Mouse (Mus musculus): ENCODE data around the gene Gm10778. TPM values are rescaled to one million over a fixed set of nuclear protein-coding genes. Genes with fewer than 3 reads are reported as not detected.
A peak's percentile ranks its signal among the peaks of the same experiment; 100 is the strongest.
"Not testable (repeated sequence)": the region's sequence is repeated elsewhere in the genome, so short reads cannot be mapped to it uniquely, and the experiment has no call there.

Gm10778 gene
- polyA plus RNA-seq, 1 experiment from 2014 or later, result 8.2 TPM

- Histone ChIP-seq H3K9me3 (ENCODE audit: control insufficient read depth, low read length) (peaks cover 3% of the 10 kb centered on the region; the same call in 1 of the 2 replicates), H3K36me3 (ENCODE audit: control insufficient read depth, insufficient read depth, low read length) (no peaks in the 10 kb centered on the region), H3K27me3 (ENCODE audit: control insufficient read depth, insufficient read depth, low read length) (no peaks in the 10 kb centered on the region), H3K27ac (replicated peaks; ENCODE audit: low read depth, low read length) (no peak overlapping the region), H3K4me2 (ENCODE audit: low read length) (no peak overlapping the region), H3K9ac (replicated peaks; ENCODE audit: low read length) (no peak overlapping the region), H3K4me1 (ENCODE audit: control insufficient read depth, insufficient read depth, low read length) (peaks cover 25% of the 10 kb centered on the region), H3K4me3 (replicated peaks; ENCODE audit: low read depth, low read length) (no peak overlapping the region)
- no peak for ATAC-seq (ENCODE audit: low FRiP score, low TSS enrichment)
- no peak for DNase-seq
- 86% methylated on average over 7 of the region's 7 CpGs for WGBS
Measured at GRCm38 (mm10) chr10:81646015-81646555, 2.8 kb upstream of the Gm10778 start.

- H3K36me3 ChIP-seq (ENCODE audit: control insufficient read depth, insufficient read depth, low read length), result peaks cover 10% of the 10 kb centered on the region; the same call in 1 of the 2 replicates
- peaks cover 54% of the 10 kb centered on the region for H3K9me3 ChIP-seq (ENCODE audit: control insufficient read depth, low read length)
- no peak for DNase-seq
Measured at GRCm38 (mm10) chr10:81655178-81655577, 6.3 kb downstream of the Gm10778 start.

GRCm38 (mm10) chr10:81656174-81656573 is 7.3 kb downstream of the Gm10778 start:
- DNase-seq, result no peak
- Histone ChIP-seq H3K4me3 (replicated peaks; ENCODE audit: low read depth, low read length) (no peak overlapping the region), H3K4me2 (ENCODE audit: low read length) (no peak overlapping the region), H3K36me3 (ENCODE audit: control insufficient read depth, insufficient read depth, low read length) (peaks cover 10% of the 10 kb centered on the region; the same call in 1 of the 2 replicates), H3K9me3 (ENCODE audit: control insufficient read depth, low read length) (peaks cover 55% of the 10 kb centered on the region), H3K4me1 (ENCODE audit: control insufficient read depth, insufficient read depth, low read length) (no peaks in the 10 kb centered on the region), H3K9ac (replicated peaks; ENCODE audit: low read length) (no peak overlapping the region), H3K27ac (replicated peaks; ENCODE audit: low read depth, low read length) (no peak overlapping the region), H3K27me3 (ENCODE audit: control insufficient read depth, insufficient read depth, low read length) (no peaks in the 10 kb centered on the region)
- WGBS, result 97% methylated on average over 2 of the region's 2 CpGs
- no peak for ATAC-seq (ENCODE audit: low FRiP score, low TSS enrichment)

More at GRCm38 (mm10) chr10:81655178-81655577, 6.3 kb downstream of the Gm10778 start:
- no peak overlapping the region for H3K4me3 ChIP-seq (replicated peaks; ENCODE audit: low read depth, low read length)
- WGBS, result 96% methylated on average over 10 of the region's 10 CpGs
- ATAC-seq (ENCODE audit: low FRiP score, low TSS enrichment), result no peak
- no peak overlapping the region for H3K4me2 ChIP-seq (ENCODE audit: low read length)
- H3K27me3 ChIP-seq (ENCODE audit: control insufficient read depth, insufficient read depth, low read length), result no peaks in the 10 kb centered on the region
- H3K9ac ChIP-seq (replicated peaks; ENCODE audit: low read length), result no peak overlapping the region
- no peak overlapping the region for H3K27ac ChIP-seq (replicated peaks; ENCODE audit: low read depth, low read length)
- peaks cover 2% of the 10 kb centered on the region; the same call in 1 of the 2 replicates for H3K4me1 ChIP-seq (ENCODE audit: control insufficient read depth, insufficient read depth, low read length)

DNA sequence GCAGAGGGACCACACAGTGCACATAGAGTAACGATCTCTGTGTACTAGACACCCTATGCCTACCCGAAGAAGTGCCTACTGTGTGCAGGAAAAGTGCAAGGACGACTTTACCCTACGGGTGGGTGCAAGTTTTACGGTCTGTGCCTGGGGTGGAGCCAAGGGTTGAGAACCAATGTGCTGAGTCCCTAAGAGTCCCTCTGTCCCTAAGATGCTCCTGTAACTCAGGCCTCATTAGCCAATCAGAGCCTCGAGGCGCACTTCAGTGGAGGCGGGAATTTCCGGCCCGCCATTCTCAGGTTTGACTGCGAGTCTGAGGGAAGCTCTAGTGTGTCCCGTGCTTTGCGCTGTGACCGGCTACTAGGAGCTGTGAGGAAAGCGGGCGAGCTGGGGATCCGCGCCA is 38.3 kb downstream of the Gm10778 start:
- H3K4me3 ChIP-seq (replicated peaks; ENCODE audit: low read depth, low read length); H3K4me2 ChIP-seq (ENCODE audit: low read length); H3K27ac ChIP-seq (replicated peaks; ENCODE audit: low read depth, low read length); DNase-seq; H3K9me3 ChIP-seq (ENCODE audit: control insufficient read depth, low read length); H3K36me3 ChIP-seq (ENCODE audit: control insufficient read depth, insufficient read depth, low read length); H3K4me1 ChIP-seq (ENCODE audit: control insufficient read depth, insufficient read depth, low read length); ATAC-seq (ENCODE audit: low FRiP score, low TSS enrichment); H3K9ac ChIP-seq (replicated peaks; ENCODE audit: low read length); H3K27me3 ChIP-seq (ENCODE audit: control insufficient read depth, insufficient read depth, low read length): not testable (repeated sequence)
- WGBS, result no CpG with 5 or more reads among the region's 18 CpGs

- no CpG with 5 or more reads among the region's 46 CpGs for WGBS
- H3K4me3 ChIP-seq (replicated peaks; ENCODE audit: low read depth, low read length); H3K4me1 ChIP-seq (ENCODE audit: control insufficient read depth, insufficient read depth, low read length); H3K4me2 ChIP-seq (ENCODE audit: low read length); H3K27ac ChIP-seq (replicated peaks; ENCODE audit: low read depth, low read length); H3K9ac ChIP-seq (replicated peaks; ENCODE audit: low read length); H3K27me3 ChIP-seq (ENCODE audit: control insufficient read depth, insufficient read depth, low read length); DNase-seq; H3K36me3 ChIP-seq (ENCODE audit: control insufficient read depth, insufficient read depth, low read length); H3K9me3 ChIP-seq (ENCODE audit: control insufficient read depth, low read length): not testable (repeated sequence)
- ATAC-seq (ENCODE audit: low FRiP score, low TSS enrichment), result peak; percentile 100
Measured at GRCm38 (mm10) chr10:81704531-81705301, 55.9 kb downstream of the Gm10778 start, which contains the start of gene Zfp433. Zfp433 (plus strand) TSS chr10:81704825.

Other genes with a start within 250 kb of the Gm10778 start
- 11.2 and 13.7 TPM in 2 replicates for gene Nfic, start 193.4 kb upstream of the Gm10778 start, polyA plus RNA-seq (2014; fragmentation: Nextera tagmentation; extraction: Ambion mirVana)
- 61.3 and 117 TPM in 2 replicates for gene Celf5, start 166.3 kb upstream of the Gm10778 start, polyA plus RNA-seq (2014; fragmentation: Nextera tagmentation; extraction: Ambion mirVana)
- gene Ncln, start 152.7 kb upstream of the Gm10778 start, polyA plus RNA-seq (2014; fragmentation: Nextera tagmentation; extraction: Ambion mirVana), result 51.6 and 51.8 TPM in 2 replicates
- gene S1pr4, start 148.9 kb upstream of the Gm10778 start, polyA plus RNA-seq (2014; fragmentation: Nextera tagmentation; extraction: Ambion mirVana), result 0.34 and 0.47 TPM in 2 replicates
- gene Gna15, start 124.8 kb upstream of the Gm10778 start, polyA plus RNA-seq (2014; fragmentation: Nextera tagmentation; extraction: Ambion mirVana), result 0.69 and 0.88 TPM in 2 replicates
- gene Gna11, start 103.9 kb upstream of the Gm10778 start, polyA plus RNA-seq (2014; fragmentation: Nextera tagmentation; extraction: Ambion mirVana), result 86.7 and 102 TPM in 2 replicates
- 485 and 707 TPM in 2 replicates for gene Aes, start 89.6 kb upstream of the Gm10778 start, polyA plus RNA-seq (2014; fragmentation: Nextera tagmentation; extraction: Ambion mirVana)
- 20.4 and 25.7 TPM in 2 replicates for gene Tle2, start 74.5 kb upstream of the Gm10778 start, polyA plus RNA-seq (2014; fragmentation: Nextera tagmentation; extraction: Ambion mirVana)
- 3.2 and 3.5 TPM in 2 replicates for gene Tle6, start 48.0 kb upstream of the Gm10778 start, polyA plus RNA-seq (2014; fragmentation: Nextera tagmentation; extraction: Ambion mirVana)
- gene BC025920, start 42.8 kb upstream of the Gm10778 start, polyA plus RNA-seq (2014; fragmentation: Nextera tagmentation; extraction: Ambion mirVana), result 0.74 and 1.1 TPM in 2 replicates
- 47.7 and 58.1 TPM in 2 replicates for gene Sirt6, start 21.3 kb upstream of the Gm10778 start, polyA plus RNA-seq (2014; fragmentation: Nextera tagmentation; extraction: Ambion mirVana)
- 8.9 and 16.8 TPM in 2 replicates for gene Ankrd24, start 20.5 kb upstream of the Gm10778 start, polyA plus RNA-seq (2014; fragmentation: Nextera tagmentation; extraction: Ambion mirVana)
- gene Zfp433, start 55.8 kb downstream of the Gm10778 start, polyA plus RNA-seq (2014; fragmentation: Nextera tagmentation; extraction: Ambion mirVana), result 18.6 and 22.2 TPM in 2 replicates
- 25.5 and 27.7 TPM in 2 replicates for gene Gm3055, start 122.1 kb downstream of the Gm10778 start, polyA plus RNA-seq (2014; fragmentation: Nextera tagmentation; extraction: Ambion mirVana)
- 4.3 TPM in 2 replicates for gene Gm4767, start 163.1 kb downstream of the Gm10778 start, polyA plus RNA-seq (2014; fragmentation: Nextera tagmentation; extraction: Ambion mirVana)
- 13.8 and 16.2 TPM in 2 replicates for gene Gm32687, start 214.9 kb downstream of the Gm10778 start, polyA plus RNA-seq (2014; fragmentation: Nextera tagmentation; extraction: Ambion mirVana)